Mouse (Mus musculus): ENCODE measurements around the gene Degs2. TPM values are rescaled to one million over a fixed set of nuclear protein-coding genes. Genes with fewer than 3 reads are reported as not detected.

Gene Degs2
- polyA plus RNA-seq, 1 experiment = 0.11 TPM

DNA sequence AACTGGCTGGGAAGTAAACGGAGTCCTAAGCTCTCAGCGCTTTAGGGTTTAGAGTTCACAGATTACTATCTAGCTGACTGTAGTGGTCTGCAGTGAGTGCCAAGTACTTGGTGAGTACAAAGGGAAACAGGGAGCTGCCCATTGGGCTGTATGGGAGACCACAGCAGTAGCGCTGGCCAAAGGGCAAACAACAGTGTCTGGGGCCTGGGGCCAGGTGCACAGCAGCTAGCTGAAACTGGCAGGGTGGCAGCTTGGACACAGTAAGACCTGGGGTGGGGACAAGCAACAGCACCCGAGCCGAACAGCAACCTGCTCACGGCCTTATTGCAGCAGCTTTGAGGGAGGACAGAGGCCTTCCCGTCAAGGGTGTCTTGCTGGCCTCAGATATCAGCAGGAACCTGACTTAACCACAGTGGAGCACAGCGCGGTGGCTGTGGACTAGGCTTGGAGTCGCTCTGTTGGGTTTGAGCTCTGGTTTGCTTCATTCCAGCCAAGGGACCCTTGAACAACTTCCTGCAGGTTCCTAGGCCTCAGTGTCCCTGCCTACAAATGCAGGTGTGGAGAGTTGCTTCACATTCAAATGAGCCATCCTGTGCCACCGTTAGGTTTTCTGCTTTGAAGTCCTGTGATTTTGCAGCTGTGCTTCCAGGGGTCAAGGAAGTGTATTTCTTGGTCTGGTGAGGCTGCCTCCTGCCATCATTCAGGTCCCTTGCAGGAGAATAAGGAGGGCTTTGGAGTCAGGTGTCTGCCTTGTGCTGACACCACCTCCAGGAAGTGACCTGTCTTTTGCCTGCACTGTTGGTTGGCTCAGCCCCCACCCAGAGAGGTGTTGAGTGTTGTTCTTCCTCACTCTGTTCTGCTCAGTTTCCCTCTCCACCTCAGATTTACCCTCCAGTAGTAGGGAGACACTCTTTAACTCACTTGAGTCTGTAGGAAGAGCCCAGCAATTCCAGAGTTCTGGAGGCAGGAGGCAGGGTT, 48.5 kb downstream of the Degs2 start:
- Histone ChIP-seq H3K4me2 (ENCODE audit: low read depth) (no peak overlapping the region), H3K4me3 (no peak overlapping the region), H3ac (ENCODE audit: control insufficient read depth, insufficient read length) (no peak overlapping the region), H3K79me2 (ENCODE audit: control insufficient read depth, insufficient read depth) (no peaks in the 10 kb centered on the region), H3K27me3 (ENCODE audit: control insufficient read depth, insufficient read depth, insufficient read length) (no peaks in the 10 kb centered on the region), H3K36me3 (ENCODE audit: control insufficient read depth, insufficient read depth) (peaks cover 24% of the 10 kb centered on the region)
- TF ChIP-seq SRF (IDR thresholded peaks at IDR 0.05; ENCODE audit: control insufficient read depth, insufficient read length, low read depth) = no peak
- TF ChIP-seq TCF3 (IDR thresholded peaks at IDR 0.05; ENCODE audit: insufficient read length, low read depth) = no peak
- no peak for TF ChIP-seq POLR2AphosphoS2 (IDR thresholded peaks at IDR 0.05; ENCODE audit: insufficient read length, low read depth)
- TF ChIP-seq POLR2A (IDR thresholded peaks at IDR 0.05; ENCODE audit: insufficient read length, low read depth) = no peak
- no peak for TF ChIP-seq USF1 (IDR thresholded peaks at IDR 0.05; ENCODE audit: low read depth)
- no peak for TF ChIP-seq CEBPB (IDR thresholded peaks at IDR 0.05; ENCODE audit: insufficient read depth, poor library complexity, severe bottlenecking)
- TF ChIP-seq TCF12 (IDR thresholded peaks at IDR 0.05; ENCODE audit: insufficient read depth, poor library complexity, severe bottlenecking) = no peak
- no peak for TF ChIP-seq REST (IDR thresholded peaks at IDR 0.05; ENCODE audit: insufficient read depth, insufficient read length)
- TF ChIP-seq MYOD1 (IDR thresholded peaks at IDR 0.05; ENCODE audit: control insufficient read depth in 1 of 3, insufficient read length in 2 of 3, low read depth in 2 of 3) = no peak
- TF ChIP-seq E2F4 (IDR thresholded peaks at IDR 0.05; ENCODE audit: insufficient read depth) = no peak
- no peak for TF ChIP-seq MYOG (IDR thresholded peaks at IDR 0.05; ENCODE audit: control insufficient read depth in 1 of 3, insufficient read depth in 1 of 3, insufficient read length in 2 of 3, low read depth in 2 of 3)
- TF ChIP-seq MAX (IDR thresholded peaks at IDR 0.05; ENCODE audit: low read depth) = no peak

GRCm38 (mm10) chr12:108651053-108651660, 51.0 kb downstream of the Degs2 start:
- Histone ChIP-seq H3K4me2 (ENCODE audit: low read depth) (no peak overlapping the region), H3K79me2 (ENCODE audit: control insufficient read depth, insufficient read depth) (no peaks in the 10 kb centered on the region), H3ac (ENCODE audit: control insufficient read depth, insufficient read length) (no peak overlapping the region), H3K4me3 (no peak overlapping the region), H3K36me3 (ENCODE audit: control insufficient read depth, insufficient read depth) (peaks cover 25% of the 10 kb centered on the region), H3K27me3 (ENCODE audit: control insufficient read depth, insufficient read depth, insufficient read length) (no peaks in the 10 kb centered on the region)
- TF ChIP-seq CEBPB (IDR thresholded peaks at IDR 0.05; ENCODE audit: insufficient read depth, poor library complexity, severe bottlenecking) (no peak), MYOG (IDR thresholded peaks at IDR 0.05; ENCODE audit: control insufficient read depth in 1 of 3, insufficient read depth in 1 of 3, insufficient read length in 2 of 3, low read depth in 2 of 3) (no peak), TCF3 (IDR thresholded peaks at IDR 0.05; ENCODE audit: insufficient read length, low read depth) (no peak), TCF12 (IDR thresholded peaks at IDR 0.05; ENCODE audit: insufficient read depth, poor library complexity, severe bottlenecking) (no peak), MAX (IDR thresholded peaks at IDR 0.05; ENCODE audit: low read depth) (no peak), MYOD1 (IDR thresholded peaks at IDR 0.05; ENCODE audit: control insufficient read depth in 1 of 3, insufficient read length in 2 of 3, low read depth in 2 of 3) (no peak)

GRCm38 (mm10) chr12:108647784-108648183, 54.3 kb downstream of the Degs2 start:
- TF ChIP-seq REST (IDR thresholded peaks at IDR 0.05; ENCODE audit: insufficient read depth, insufficient read length) (no peak), TCF3 (IDR thresholded peaks at IDR 0.05; ENCODE audit: insufficient read length, low read depth) (no peak), TCF12 (IDR thresholded peaks at IDR 0.05; ENCODE audit: insufficient read depth, poor library complexity, severe bottlenecking) (no peak), MYOD1 (IDR thresholded peaks at IDR 0.05; ENCODE audit: control insufficient read depth in 1 of 3, insufficient read length in 2 of 3, low read depth in 2 of 3) (no peak), CEBPB (IDR thresholded peaks at IDR 0.05; ENCODE audit: insufficient read depth, poor library complexity, severe bottlenecking) (no peak), MYOG (IDR thresholded peaks at IDR 0.05; ENCODE audit: control insufficient read depth in 1 of 3, insufficient read depth in 1 of 3, insufficient read length in 2 of 3, low read depth in 2 of 3) (no peak), SRF (IDR thresholded peaks at IDR 0.05; ENCODE audit: control insufficient read depth, insufficient read length, low read depth) (no peak), MAX (IDR thresholded peaks at IDR 0.05; ENCODE audit: low read depth) (no peak), POLR2AphosphoS2 (IDR thresholded peaks at IDR 0.05; ENCODE audit: insufficient read length, low read depth) (no peak), POLR2A (IDR thresholded peaks at IDR 0.05; ENCODE audit: insufficient read length, low read depth) (no peak), E2F4 (IDR thresholded peaks at IDR 0.05; ENCODE audit: insufficient read depth) (no peak), USF1 (IDR thresholded peaks at IDR 0.05; ENCODE audit: low read depth) (no peak)
- Histone ChIP-seq H3K4me3 (no peak overlapping the region), H3K79me2 (ENCODE audit: control insufficient read depth, insufficient read depth) (no peaks in the 10 kb centered on the region), H3K36me3 (ENCODE audit: control insufficient read depth, insufficient read depth) (peaks cover 20% of the 10 kb centered on the region), H3ac (ENCODE audit: control insufficient read depth, insufficient read length) (no peak overlapping the region), H3K4me2 (ENCODE audit: low read depth) (no peak overlapping the region), H3K27me3 (ENCODE audit: control insufficient read depth, insufficient read depth, insufficient read length) (no peaks in the 10 kb centered on the region)

- H3K79me2 ChIP-seq (ENCODE audit: control insufficient read depth, insufficient read depth) = no peaks in the 10 kb centered on the region
- peaks cover 11% of the 10 kb centered on the region for H3K36me3 ChIP-seq (ENCODE audit: control insufficient read depth, insufficient read depth)
- no peak overlapping the region for H3ac ChIP-seq (ENCODE audit: control insufficient read depth, insufficient read length)
- TF ChIP-seq MYOD1 (IDR thresholded peaks at IDR 0.05; ENCODE audit: control insufficient read depth in 1 of 3, insufficient read length in 2 of 3, low read depth in 2 of 3) (no peak), USF1 (IDR thresholded peaks at IDR 0.05; ENCODE audit: low read depth) (no peak), POLR2AphosphoS2 (IDR thresholded peaks at IDR 0.05; ENCODE audit: insufficient read length, low read depth) (no peak), TCF12 (IDR thresholded peaks at IDR 0.05; ENCODE audit: insufficient read depth, poor library complexity, severe bottlenecking) (no peak), POLR2A (IDR thresholded peaks at IDR 0.05; ENCODE audit: insufficient read length, low read depth) (no peak), E2F4 (IDR thresholded peaks at IDR 0.05; ENCODE audit: insufficient read depth) (no peak), SRF (IDR thresholded peaks at IDR 0.05; ENCODE audit: control insufficient read depth, insufficient read length, low read depth) (no peak), REST (IDR thresholded peaks at IDR 0.05; ENCODE audit: insufficient read depth, insufficient read length) (no peak)
- H3K27me3 ChIP-seq (ENCODE audit: control insufficient read depth, insufficient read depth, insufficient read length) = no peaks in the 10 kb centered on the region
- H3K4me3 ChIP-seq = no peak overlapping the region
- no peak overlapping the region for H3K4me2 ChIP-seq (ENCODE audit: low read depth)
These were observed 55.9 kb downstream of the Degs2 start for GRCm38 (mm10) chr12:108646234-108646633.

Data from myocyte (in vitro differentiated cells).